Mouse (Mus musculus) ovary, postnatal 14 days (tissue): ENCODE data around the gene Rcor1.

Experiments
- DNase-seq: peaks from one replicate; pipeline ENCODE4 v3.0.0; 2022; ENCODE audit warnings: low spot score

Rcor1 gene

GRCm38 (mm10) chr12:111038976-111039612, at the start of gene Rcor1:
TSS of gene Rcor1 (plus strand) at chr12:111039351.
- DNase-seq, result peak; percentile 98

- no peak for DNase-seq
Measured at GRCm38 (mm10) chr12:110989409-110989808, 49.7 kb upstream of the Rcor1 start.

- no peak for DNase-seq
Measured at GRCm38 (mm10) chr12:110990500-110990899, 48.7 kb upstream of the Rcor1 start.

- peak; percentile 60 for DNase-seq
Measured at GRCm38 (mm10) chr12:110991361-110992127, 47.6 kb upstream of the Rcor1 start.

GRCm38 (mm10) chr12:110992128-110992553, 47.0 kb upstream of the Rcor1 start:
- peak; percentile 95 for DNase-seq

- DNase-seq, result no peak
Measured at GRCm38 (mm10) chr12:110992771-110993170, 46.4 kb upstream of the Rcor1 start.

GRCm38 (mm10) chr12:110993226-110993625, 45.9 kb upstream of the Rcor1 start:
- DNase-seq, result no peak

GRCm38 (mm10) chr12:110994666-110995065, 44.5 kb upstream of the Rcor1 start:
- DNase-seq, result no peak

GRCm38 (mm10) chr12:110998092-110998491, 41.1 kb upstream of the Rcor1 start:
- no peak for DNase-seq

GRCm38 (mm10) chr12:110999820-111000219, 39.3 kb upstream of the Rcor1 start:
- no peak for DNase-seq

- no peak for DNase-seq
Measured at GRCm38 (mm10) chr12:111000956-111001355, 38.2 kb upstream of the Rcor1 start.

- no peak for DNase-seq
Measured at GRCm38 (mm10) chr12:111004142-111004541, 35.0 kb upstream of the Rcor1 start.

- no peak for DNase-seq
Measured at GRCm38 (mm10) chr12:111005803-111006202, 33.3 kb upstream of the Rcor1 start.

GRCm38 (mm10) chr12:111006339-111006738, 32.8 kb upstream of the Rcor1 start:
- DNase-seq, result no peak

- peak; percentile 28 for DNase-seq
Measured at GRCm38 (mm10) chr12:111007134-111008103, 31.7 kb upstream of the Rcor1 start.

- DNase-seq, result no peak
Measured at GRCm38 (mm10) chr12:111008500-111009490, 30.4 kb upstream of the Rcor1 start.

- DNase-seq, result no peak
Measured at GRCm38 (mm10) chr12:111009615-111010257, 29.4 kb upstream of the Rcor1 start.

GRCm38 (mm10) chr12:111016807-111017206, 22.3 kb upstream of the Rcor1 start:
- DNase-seq, result no peak

- DNase-seq, result no peak
Measured at GRCm38 (mm10) chr12:111018068-111018467, 21.1 kb upstream of the Rcor1 start.

GRCm38 (mm10) chr12:111019086-111019485, 20.1 kb upstream of the Rcor1 start:
- no peak for DNase-seq

- no peak for DNase-seq
Measured at GRCm38 (mm10) chr12:111021138-111021537, 18.0 kb upstream of the Rcor1 start.
